Mouse (Mus musculus) heart, postnatal 0 days (tissue): ENCODE data around the gene Adarb1.

Source experiments
- CTCF ChIP-seq: IDR thresholded peaks from 2 replicates; pipeline ENCODE4 v1.5.1; 2016; ENCODE audit warnings: antibody characterized with exemption, control low read depth, low read depth
- EP300 ChIP-seq: IDR thresholded peaks from 2 replicates; pipeline ENCODE4 v1.6.1; 2016; ENCODE audit warnings: antibody characterized with exemption, low read depth

GRCm38 (mm10) chr10:77266281-77266680 lies 151.8 kb downstream of the Adarb1 start:
- no peak for TF ChIP-seq CTCF
- TF ChIP-seq EP300: no peak
